Mouse (Mus musculus) fibroblast of lung, adult 2 months (primary cell): ENCODE results near the gene Adgrl2.

Experiments used
- DNase-seq: peaks from one replicate; pipeline ENCODE4 v3.0.0-alpha.2; 2011; ENCODE audit warnings: low read depth

The Adgrl2 gene

GRCm38 (mm10) chr3:148920881-148921280 lies 69.5 kb downstream of the Adgrl2 start:
- no peak for DNase-seq

GRCm38 (mm10) chr3:148918425-148918824 lies 71.9 kb downstream of the Adgrl2 start:
- DNase-seq = no peak

- DNase-seq = no peak
These were observed 72.5 kb downstream of the Adgrl2 start for GRCm38 (mm10) chr3:148917837-148918236.

GRCm38 (mm10) chr3:148916226-148916625 lies 74.1 kb downstream of the Adgrl2 start:
- DNase-seq = no peak

GRCm38 (mm10) chr3:148912944-148913684 lies 77.2 kb downstream of the Adgrl2 start:
- no peak for DNase-seq

GRCm38 (mm10) chr3:148912536-148912935 lies 77.8 kb downstream of the Adgrl2 start:
- no peak for DNase-seq

- no peak for DNase-seq
These were observed 82.5 kb downstream of the Adgrl2 start for GRCm38 (mm10) chr3:148907873-148908272.

- no peak for DNase-seq
These were observed 83.2 kb downstream of the Adgrl2 start for GRCm38 (mm10) chr3:148907024-148907778.

GRCm38 (mm10) chr3:148905906-148906779 lies 84.2 kb downstream of the Adgrl2 start:
- no peak for DNase-seq

GRCm38 (mm10) chr3:148905435-148905834 lies 84.9 kb downstream of the Adgrl2 start:
- no peak for DNase-seq

- DNase-seq = no peak
These were observed 90.5 kb downstream of the Adgrl2 start for GRCm38 (mm10) chr3:148899857-148900256.

GRCm38 (mm10) chr3:148899416-148899815 lies 90.9 kb downstream of the Adgrl2 start:
- DNase-seq = no peak

- no peak for DNase-seq
These were observed 91.7 kb downstream of the Adgrl2 start for GRCm38 (mm10) chr3:148898535-148899250.

GRCm38 (mm10) chr3:148896281-148896680 lies 94.1 kb downstream of the Adgrl2 start:
- no peak for DNase-seq

- DNase-seq = no peak
These were observed 94.8 kb downstream of the Adgrl2 start for GRCm38 (mm10) chr3:148895396-148896109.

- no peak for DNase-seq
These were observed 95.5 kb downstream of the Adgrl2 start for GRCm38 (mm10) chr3:148894867-148895266.

- DNase-seq = no peak
These were observed 102.5 kb downstream of the Adgrl2 start for GRCm38 (mm10) chr3:148887902-148888301.

- no peak for DNase-seq
These were observed 103.4 kb downstream of the Adgrl2 start for GRCm38 (mm10) chr3:148886956-148887355.

- no peak for DNase-seq
These were observed 104.2 kb downstream of the Adgrl2 start for GRCm38 (mm10) chr3:148885980-148886668.

- no peak for DNase-seq
These were observed 105.2 kb downstream of the Adgrl2 start for GRCm38 (mm10) chr3:148885184-148885583.
